Mouse (Mus musculus) splenic B cell, adult 2 months (primary cell): ENCODE measurements around the gene Cdk5rap1.
"Not testable (repeated sequence)": the region's sequence is repeated elsewhere in the genome, so short reads cannot be mapped to it uniquely, and the experiment has no call there.

Experiments used
- DNase-seq: peaks from one replicate; pipeline ENCODE4 v3.0.0-alpha.2; 2011; ENCODE audit warnings: low read depth, low spot score
- H3K27me3 ChIP-seq: 2 replicates; pipeline ENCODE4 v1.6.1; 2012; ENCODE audit warnings: mild to moderate bottlenecking, low read length, moderate library complexity, mixed read lengths; ENCODE audit not compliant: control insufficient read depth, poor library complexity, insufficient read depth, severe bottlenecking
- H3K36me3 ChIP-seq: 2 replicates; pipeline ENCODE4 v1.6.1; 2012; ENCODE audit warnings: mild to moderate bottlenecking, low read length, moderate library complexity, mixed read lengths; ENCODE audit not compliant: control insufficient read depth, poor library complexity, insufficient read depth, severe bottlenecking

Cdk5rap1 gene

DNA sequence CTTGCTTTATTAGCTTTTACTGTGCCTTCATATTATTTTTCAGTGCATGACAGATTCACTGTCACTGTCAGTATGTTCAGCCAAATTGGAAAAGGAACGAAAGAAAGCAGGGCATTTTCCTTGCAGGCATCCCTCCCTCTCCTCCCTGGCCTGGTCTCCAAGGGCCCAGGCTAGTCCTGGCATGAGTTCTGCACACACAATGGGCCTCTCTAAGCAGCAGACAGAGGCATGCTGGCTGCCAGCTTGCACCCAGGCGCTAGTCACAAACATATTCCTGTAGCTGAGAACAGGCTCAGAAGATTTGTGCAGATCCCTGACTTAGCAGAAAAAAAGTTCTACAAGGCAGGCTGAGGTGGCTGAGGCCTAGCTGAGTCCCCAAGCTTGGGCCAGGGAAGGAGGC lies 26.5 kb upstream of the Cdk5rap1 start:
- no peak for DNase-seq
- Histone ChIP-seq H3K36me3 (no peaks in the 10 kb centered on the region), H3K27me3 (no peaks in the 10 kb centered on the region)

DNA sequence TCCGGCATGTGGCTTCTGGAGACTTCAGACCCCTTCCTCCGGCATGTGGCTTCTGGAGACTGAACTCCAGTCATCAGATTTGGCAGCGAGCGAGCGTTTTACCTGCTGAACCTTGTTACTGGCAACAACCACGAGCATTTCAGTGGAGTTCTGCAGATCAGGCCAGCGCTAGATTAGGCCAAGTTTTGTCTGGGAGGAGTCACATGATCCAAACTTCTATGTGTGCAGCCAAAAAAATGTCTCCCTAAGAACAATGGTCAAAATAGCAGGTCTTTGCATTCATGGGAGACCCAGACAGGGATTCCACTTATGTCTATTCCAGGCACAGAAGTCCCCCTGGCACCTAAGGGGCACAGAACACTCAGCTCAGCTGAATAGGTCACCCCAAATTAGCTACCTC lies 25.5 kb upstream of the Cdk5rap1 start:
- no peak for DNase-seq
- Histone ChIP-seq H3K36me3 (no peaks in the 10 kb centered on the region), H3K27me3 (no peaks in the 10 kb centered on the region)

DNA sequence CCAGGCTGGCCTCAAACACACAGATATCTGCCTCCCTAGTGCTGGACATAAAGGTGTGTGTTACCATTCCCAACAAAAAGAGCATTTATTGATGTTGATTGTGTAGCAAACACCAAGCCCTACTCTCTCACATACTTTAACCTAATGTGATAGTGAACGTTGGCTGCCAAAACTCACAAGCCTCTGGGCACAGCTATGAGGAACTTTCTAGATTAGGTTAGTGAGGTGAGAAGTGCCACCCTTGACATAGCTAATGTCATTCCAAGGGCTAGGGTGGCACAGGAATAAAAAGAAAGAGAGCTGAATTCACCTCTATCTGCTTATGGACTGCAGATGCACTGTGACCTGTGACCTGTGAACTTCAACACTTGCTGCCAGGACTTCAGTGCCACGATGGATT lies 23.7 kb upstream of the Cdk5rap1 start:
- no peaks in the 10 kb centered on the region for H3K36me3 ChIP-seq
- H3K27me3 ChIP-seq: no peaks in the 10 kb centered on the region
- no peak for DNase-seq

DNA sequence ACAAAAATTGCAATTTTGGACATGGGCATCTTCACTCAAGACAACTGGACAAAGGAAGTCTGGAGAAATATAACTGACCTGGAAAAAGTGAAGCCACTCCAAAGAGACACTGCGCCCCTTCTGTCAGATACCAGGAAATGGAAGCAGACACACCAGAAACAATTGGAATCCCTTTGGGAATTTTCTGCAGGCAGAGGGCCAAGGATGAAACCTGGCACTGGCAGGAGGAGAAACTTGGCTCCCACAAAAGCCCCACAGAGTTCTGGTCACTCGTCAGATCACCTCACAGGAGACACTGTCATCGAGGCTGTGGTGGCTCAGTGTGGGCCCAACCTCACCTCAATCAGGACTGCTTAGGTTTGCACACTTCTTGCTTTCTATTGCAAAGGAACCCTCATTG lies 21.8 kb upstream of the Cdk5rap1 start:
- DNase-seq: no peak
- no peaks in the 10 kb centered on the region for H3K27me3 ChIP-seq

DNA sequence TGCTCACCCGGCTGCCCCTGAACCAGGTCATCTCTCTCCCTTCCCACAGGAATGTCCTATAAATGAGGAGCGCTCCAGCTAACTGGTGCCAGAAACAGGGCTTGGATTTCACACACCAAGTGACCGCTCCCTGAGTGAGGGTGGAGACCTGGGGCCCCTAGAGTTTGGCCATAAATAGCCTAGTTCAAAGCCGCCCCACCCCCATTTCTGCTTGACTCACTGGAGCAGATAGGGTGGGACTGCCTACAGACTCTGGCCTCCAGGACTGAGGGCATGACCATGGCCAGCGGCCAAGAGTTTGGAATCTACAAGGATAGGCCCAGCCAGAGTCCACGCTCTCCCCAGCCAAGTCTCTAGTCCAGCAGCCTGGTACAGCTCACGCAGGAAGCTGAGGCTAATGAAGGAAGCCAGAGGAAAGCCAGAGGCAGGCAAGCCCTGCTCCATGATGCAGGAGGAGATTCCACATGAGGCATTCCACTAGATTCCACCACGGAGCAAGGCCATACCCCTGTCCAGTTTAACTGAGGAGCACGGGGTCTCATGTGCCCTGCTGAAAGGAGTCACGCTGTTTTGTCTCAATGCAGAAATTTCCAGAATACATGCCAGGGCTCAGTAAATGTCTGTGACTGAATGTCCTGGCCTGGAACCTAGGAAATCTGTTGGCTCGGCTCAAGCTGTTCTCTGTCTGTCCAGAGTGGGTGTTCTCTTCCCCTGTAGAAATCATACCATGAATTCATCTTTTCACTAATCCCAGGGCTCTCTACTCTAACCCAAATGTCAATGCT lies 17.6 kb upstream of the Cdk5rap1 start:
- no peaks in the 10 kb centered on the region for H3K36me3 ChIP-seq
- no peak for DNase-seq

More for the DNA sequence above, 21.8 kb upstream of the Cdk5rap1 start:
- H3K36me3 ChIP-seq: no peaks in the 10 kb centered on the region

DNA sequence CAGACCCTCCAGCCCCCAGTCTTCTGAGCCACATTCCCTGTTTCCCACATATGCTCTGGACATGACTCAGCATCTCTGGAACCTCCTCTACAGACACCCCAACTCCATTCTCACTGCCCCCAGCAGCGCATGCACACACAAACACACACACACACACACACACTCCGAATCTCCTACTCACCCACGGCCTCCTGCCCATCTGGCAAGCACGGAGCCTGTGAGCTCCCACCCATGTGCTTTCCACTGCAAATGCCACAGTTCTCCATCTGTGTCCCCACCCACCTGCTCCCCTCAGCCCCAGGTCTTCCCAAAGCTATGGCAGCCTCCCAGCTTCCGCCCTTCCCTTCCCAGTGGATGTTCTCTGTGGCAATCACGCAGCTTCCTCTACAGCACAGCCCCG lies 6.3 kb upstream of the Cdk5rap1 start:
- no peak for DNase-seq
- no peaks in the 10 kb centered on the region for H3K36me3 ChIP-seq
- H3K27me3 ChIP-seq: no peaks in the 10 kb centered on the region

More for the DNA sequence above, 17.6 kb upstream of the Cdk5rap1 start:
- no peaks in the 10 kb centered on the region for H3K27me3 ChIP-seq

DNA sequence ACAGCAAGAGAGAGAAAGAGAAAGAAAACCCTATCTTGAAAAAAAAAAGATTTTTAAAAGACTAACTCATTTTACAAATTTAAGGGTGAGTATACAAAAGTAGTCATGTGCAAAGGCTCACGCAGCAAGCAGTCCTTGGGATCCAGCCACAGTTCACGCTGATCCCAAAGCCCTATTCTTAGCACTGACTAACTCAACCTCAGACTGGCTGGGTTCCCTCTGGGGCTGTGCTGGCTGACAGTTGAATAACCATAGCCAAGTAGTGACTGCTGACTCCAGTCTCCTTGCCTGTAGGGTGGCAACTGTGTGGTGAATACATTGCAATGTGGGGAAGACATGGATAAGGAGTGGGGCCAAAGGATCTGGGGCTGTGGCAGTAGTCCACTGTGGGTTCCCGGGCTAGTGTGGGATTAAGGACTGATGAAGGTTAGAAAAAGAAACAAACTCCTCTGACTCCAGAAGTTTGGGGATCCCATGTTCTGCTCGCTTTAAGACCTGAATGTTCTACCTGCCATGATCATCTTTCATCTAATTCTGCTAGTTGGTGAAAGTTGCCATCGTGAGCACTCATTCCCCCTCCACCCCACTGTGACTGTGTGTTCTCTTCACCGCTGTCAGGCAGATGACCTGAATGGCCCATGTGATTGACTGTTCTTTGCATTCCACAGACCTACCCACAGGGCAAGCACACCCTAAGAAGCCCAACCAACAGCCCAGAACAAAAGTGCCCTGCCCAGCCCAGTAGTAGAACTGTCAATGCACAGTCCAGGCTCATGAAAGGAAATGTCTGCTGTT lies 2.2 kb upstream of the Cdk5rap1 start:
- Histone ChIP-seq H3K36me3 (no peaks in the 10 kb centered on the region), H3K27me3 (no peaks in the 10 kb centered on the region)
- no peak for DNase-seq

DNA sequence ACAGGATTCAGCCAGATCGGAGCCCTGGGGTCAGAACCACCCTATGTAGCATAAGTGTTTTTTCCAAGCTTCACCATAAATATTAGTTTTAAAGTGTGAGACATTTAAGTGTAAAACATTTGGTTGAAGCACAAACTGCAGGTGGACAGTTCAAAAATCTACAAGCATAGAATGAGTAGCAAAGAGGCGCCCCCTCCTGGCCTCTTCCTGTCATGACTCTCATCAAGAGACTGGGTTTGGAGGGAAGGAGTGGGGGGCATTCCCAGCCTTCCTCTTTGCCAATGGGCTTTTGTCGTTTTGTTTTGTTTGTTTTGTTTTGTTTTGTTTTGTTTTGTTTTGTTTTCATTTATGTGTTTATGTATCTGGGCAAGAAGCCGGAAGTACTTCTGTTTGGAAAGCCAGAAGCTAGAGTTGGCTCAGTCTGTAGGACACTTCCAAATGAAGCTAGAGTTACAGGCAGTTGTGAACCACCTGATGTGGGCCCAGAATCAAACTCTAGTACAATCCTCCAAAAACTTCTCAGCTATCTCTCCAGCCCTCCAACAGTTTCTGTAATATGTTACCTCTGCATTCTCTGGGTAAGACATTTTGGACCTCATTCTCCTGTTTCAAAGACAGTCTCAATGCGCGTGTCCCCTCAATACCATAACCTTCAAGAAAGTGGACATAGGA lies 1.3 kb upstream of the Cdk5rap1 start:
- Histone ChIP-seq H3K36me3 (no peaks in the 10 kb centered on the region), H3K27me3 (no peaks in the 10 kb centered on the region)
- DNase-seq: peak; percentile 77

DNA sequence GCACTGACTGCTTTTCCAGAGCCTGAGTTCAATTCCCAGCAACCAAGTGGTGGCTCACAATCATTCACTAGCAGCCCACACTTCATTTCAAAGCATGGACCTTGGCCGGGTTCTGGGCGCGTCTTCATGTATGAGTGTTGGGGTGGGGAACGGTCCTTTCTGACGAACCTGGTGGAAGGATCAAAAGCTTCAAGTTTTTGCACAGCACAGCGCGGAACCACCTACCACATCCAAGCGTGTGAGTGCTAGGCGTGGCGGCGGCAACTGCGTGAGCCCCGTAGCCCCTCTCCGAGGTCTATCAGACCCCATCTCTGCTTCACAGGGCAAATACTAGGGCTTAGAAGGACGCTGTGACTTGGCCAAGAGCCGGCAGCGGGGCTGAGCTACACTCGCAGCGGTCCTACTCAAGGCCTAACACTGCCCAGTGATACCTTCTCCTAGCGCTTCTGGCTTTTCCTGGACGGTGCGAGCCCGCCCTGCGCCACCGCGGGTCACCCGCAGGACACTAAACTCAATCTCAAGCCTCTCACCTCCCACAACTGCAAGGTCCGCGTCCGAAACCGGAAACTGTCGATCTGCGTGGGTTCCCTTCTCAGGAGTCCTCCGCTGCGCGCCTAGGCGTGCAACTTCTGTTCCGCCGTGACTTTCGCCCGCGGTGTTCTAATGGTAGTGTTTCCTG lies 520 bp downstream of the Cdk5rap1 start:
- Histone ChIP-seq H3K36me3 (no peaks in the 10 kb centered on the region), H3K27me3 (no peaks in the 10 kb centered on the region)
- peak; percentile 89 for DNase-seq

DNA sequence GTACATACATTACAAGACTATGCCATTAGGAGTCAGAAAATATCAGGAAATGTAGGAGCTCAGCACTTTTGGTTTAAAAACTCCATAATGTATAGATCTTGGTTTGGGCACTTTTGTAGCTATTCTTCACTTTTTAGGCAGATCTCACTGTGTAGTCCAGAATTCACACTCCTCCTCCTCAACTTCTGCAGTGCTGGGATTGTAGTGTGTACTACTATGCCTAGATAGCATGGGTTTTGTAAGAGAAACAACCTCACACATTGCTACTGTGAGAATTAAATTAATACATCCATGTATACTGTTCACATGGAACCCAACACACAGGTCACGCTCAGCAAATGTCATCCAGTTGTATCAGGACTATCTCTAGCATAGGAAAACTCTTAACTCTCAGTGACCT lies 5.3 kb downstream of the Cdk5rap1 start:
- Histone ChIP-seq H3K36me3 (0 out of 2 replicates have a peak, but pooled peaks cover 4% of the 10 kb centered on the region), H3K27me3 (no peaks in the 10 kb centered on the region)
- DNase-seq: no peak

DNA sequence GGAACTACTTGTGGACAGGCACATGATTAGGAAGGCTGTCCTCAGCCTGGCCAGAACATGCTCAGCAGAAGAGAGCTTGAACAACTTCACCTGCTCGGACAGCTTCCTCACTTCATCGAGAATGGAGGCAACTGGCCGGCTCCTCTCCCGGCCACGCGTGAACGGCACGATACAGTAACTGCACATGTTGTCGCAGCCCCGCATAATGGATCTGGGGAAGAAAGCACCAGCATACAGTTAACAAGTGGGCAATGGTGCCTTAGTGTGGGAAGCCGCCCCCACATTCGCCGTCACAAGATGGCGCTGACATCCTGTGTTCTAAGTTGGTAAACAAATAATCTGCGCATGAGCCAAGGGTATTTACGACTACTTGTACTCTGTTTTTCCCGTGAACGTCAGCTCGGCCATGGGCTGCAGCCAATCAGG lies 18.8 kb downstream of the Cdk5rap1 start:
- DNase-seq: peak; percentile 18
- H3K27me3 ChIP-seq, H3K36me3 ChIP-seq: not testable (repeated sequence)

DNA sequence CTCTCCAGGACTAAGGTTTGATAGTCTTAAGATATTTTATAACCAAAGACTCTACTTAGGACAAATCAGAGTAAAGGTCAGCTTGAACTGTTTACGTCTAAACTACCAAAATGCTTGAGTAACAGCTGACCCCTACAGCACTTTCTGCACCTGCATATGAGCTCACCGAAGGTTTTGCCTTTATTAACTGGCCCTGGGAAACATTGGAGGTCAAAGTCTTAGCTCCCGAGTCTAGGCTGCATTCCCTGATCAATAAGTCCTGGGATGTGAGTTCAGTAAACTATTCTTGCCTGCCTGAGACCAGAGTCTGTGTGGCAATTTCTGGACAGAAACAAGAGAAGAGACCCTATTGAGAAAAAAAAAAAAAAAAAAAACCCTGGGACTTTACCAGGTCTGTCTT lies 24.7 kb downstream of the Cdk5rap1 start:
- no peak for DNase-seq
- Histone ChIP-seq H3K27me3 (no peaks in the 10 kb centered on the region), H3K36me3 (peaks cover 6% of the 10 kb centered on the region)

DNA sequence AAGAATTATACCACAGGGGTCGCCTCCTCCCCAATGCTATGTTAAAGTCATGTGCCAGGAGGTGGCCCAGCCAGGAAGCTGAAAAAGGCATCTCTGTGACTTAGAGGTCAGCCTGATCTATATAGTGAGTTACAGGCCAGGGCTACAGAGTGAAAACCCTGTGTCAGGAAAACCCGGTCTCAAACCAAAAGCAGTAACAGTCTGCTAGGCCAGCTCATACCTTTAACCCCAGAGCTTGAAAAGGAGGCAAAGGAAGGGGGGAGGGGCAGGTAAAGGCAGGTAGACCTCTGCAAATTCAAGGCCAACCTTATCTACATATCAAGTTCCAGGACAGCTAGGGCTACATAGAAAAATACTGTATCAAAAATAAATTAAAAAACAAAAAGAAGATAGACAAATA lies 33.5 kb downstream of the Cdk5rap1 start:
- Histone ChIP-seq H3K36me3 (peaks cover 5% of the 10 kb centered on the region), H3K27me3 (no peaks in the 10 kb centered on the region)
- DNase-seq: no peak

DNA sequence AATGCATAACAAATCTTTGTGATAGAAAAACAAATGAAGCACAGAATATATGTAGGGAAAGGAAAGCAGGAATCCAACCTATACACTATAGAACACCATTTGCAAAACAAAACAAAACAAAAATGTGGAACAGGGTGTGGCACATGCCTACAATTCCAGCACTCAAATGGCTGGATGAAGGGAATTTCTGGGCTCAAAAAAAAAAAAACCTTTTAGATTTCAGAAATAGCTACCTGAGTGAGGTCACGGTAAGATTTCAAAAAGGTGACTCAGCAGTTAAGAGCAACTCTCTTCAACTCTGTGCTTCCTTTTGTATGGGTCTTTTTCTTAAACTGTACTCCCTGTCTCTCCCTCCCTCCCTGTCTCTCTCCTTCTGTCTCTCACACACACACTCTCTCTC lies 34.6 kb downstream of the Cdk5rap1 start:
- no peak for DNase-seq
- peaks cover 4% of the 10 kb centered on the region for H3K36me3 ChIP-seq
- no peaks in the 10 kb centered on the region for H3K27me3 ChIP-seq
